9 mouse cellular contexts compared by ENCODE assay signal in genomic region chr7:37338067-37338501, GRCm38 (mm10).
DNase-seq lines count a peak whose midpoint lies in the region; ATAC-seq and TF ChIP-seq lines count a peak whose summit lies in the region.
"Had no signal": no experiment of that assay in that cellular context is flagged by ENCODE, and none has a peak within 500 bp of the region (broad histone marks: within the 10 kb centered on the region; RNA-seq: fewer than 3 reads in every experiment).

No protein-coding gene starts in this region.

- H3K4me3 ChIP-seq in midbrain, embryonic 10.5 days = no peak overlapping the region
- no peak overlapping the region for H3K4me3 ChIP-seq in midbrain, embryonic 13.5 days (replicated peaks)
- H3K4me3 ChIP-seq in embryonic fibroblast, embryonic 13.5 days (ENCODE audit: insufficient read depth, low read length) = peak overlapping the region; percentile 2; the same call in 1 of the 2 replicates
- H3K4me3 ChIP-seq in hindbrain, embryonic 16.5 days (ENCODE audit: low read length) = no peak overlapping the region
- no peak overlapping the region for H3K4me3 ChIP-seq in neural tube, embryonic 15.5 days (replicated peaks)

- no peak for TF ChIP-seq CTCF in embryonic fibroblast, embryonic 13.5 days (IDR thresholded peaks at IDR 0.05; ENCODE audit: borderline replicate concordance, insufficient read depth, low read length)

- peaks cover 56% of the 10 kb centered on the region for H3K4me1 ChIP-seq in midbrain, embryonic 10.5 days
- peaks cover 48% of the 10 kb centered on the region for H3K4me1 ChIP-seq in midbrain, embryonic 13.5 days (replicated peaks)
- H3K4me1 ChIP-seq in embryonic fibroblast, embryonic 13.5 days (ENCODE audit: control insufficient read depth, insufficient read depth, low read length) = peaks cover 10% of the 10 kb centered on the region
- H3K4me1 ChIP-seq in hindbrain, embryonic 16.5 days (ENCODE audit: control insufficient read depth, insufficient read depth, low read depth, low read length) = peaks cover 39% of the 10 kb centered on the region
- H3K4me1 ChIP-seq in neural tube, embryonic 15.5 days = peaks cover 58% of the 10 kb centered on the region

- peaks cover 75% of the 10 kb centered on the region for H3K27me3 ChIP-seq in midbrain, embryonic 10.5 days (ENCODE audit: low read depth, poor library complexity, severe bottlenecking)
- H3K27me3 ChIP-seq in midbrain, embryonic 13.5 days = peaks cover 21% of the 10 kb centered on the region
- no peaks in the 10 kb centered on the region for H3K27me3 ChIP-seq in hindbrain, embryonic 16.5 days (replicated peaks; ENCODE audit: control insufficient read depth, insufficient read depth, low read length)
- H3K27me3 ChIP-seq in neural tube, embryonic 15.5 days (replicated peaks) = no peaks in the 10 kb centered on the region

- WGBS in midbrain, embryonic 10.5 days = 59% methylated on average over 11 of the region's 11 CpGs
- WGBS in midbrain, embryonic 13.5 days = 20% methylated on average over 11 of the region's 11 CpGs
- 20% methylated on average over 11 of the region's 11 CpGs for WGBS in hindbrain, embryonic 16.5 days
- 5% methylated on average over 11 of the region's 11 CpGs for WGBS in neural tube, embryonic 15.5 days

- ATAC-seq in midbrain, embryonic 13.5 days = no peak
- ATAC-seq in hindbrain, embryonic 16.5 days = no peak
- 0 out of 2 replicates have a peak, but pooled peaks have one; percentile 26 for ATAC-seq in neural tube, embryonic 15.5 days (ENCODE audit: low FRiP score)

- DNase-seq in midbrain, embryonic 10.5 days (ENCODE audit: low spot score) = no peak
- DNase-seq in left cerebral cortex, adult 8-10 months (ENCODE audit: low spot score in 2 of 2) = no peak
- DNase-seq in urinary bladder, adult 18-20 months (ENCODE audit: low spot score in 2 of 2) = no peak
- DNase-seq: gastrocnemius, postnatal 25 days; lung, postnatal 10 days had no signal

- H3K4me2 ChIP-seq in midbrain, embryonic 13.5 days (replicated peaks) = no peak overlapping the region
- H3K4me2 ChIP-seq in hindbrain, embryonic 16.5 days (ENCODE audit: low read length) = peak overlapping the region; percentile 18
- peak overlapping the region; percentile 68 for H3K4me2 ChIP-seq in neural tube, embryonic 15.5 days

- no peaks in the 10 kb centered on the region for H3K36me3 ChIP-seq in midbrain, embryonic 10.5 days
- H3K36me3 ChIP-seq in midbrain, embryonic 13.5 days = no peaks in the 10 kb centered on the region
- no peaks in the 10 kb centered on the region for H3K36me3 ChIP-seq in hindbrain, embryonic 16.5 days (ENCODE audit: control insufficient read depth, insufficient read depth, low read length)
- no peaks in the 10 kb centered on the region for H3K36me3 ChIP-seq in neural tube, embryonic 15.5 days

- H3K9me3 ChIP-seq in midbrain, embryonic 10.5 days (replicated peaks) = no peaks in the 10 kb centered on the region
- no peaks in the 10 kb centered on the region for H3K9me3 ChIP-seq in midbrain, embryonic 13.5 days
- H3K9me3 ChIP-seq in hindbrain, embryonic 16.5 days (ENCODE audit: control insufficient read depth, low read length) = no peaks in the 10 kb centered on the region
- H3K9me3 ChIP-seq in neural tube, embryonic 15.5 days (replicated peaks) = no peaks in the 10 kb centered on the region

- H3K27ac ChIP-seq in midbrain, embryonic 10.5 days (replicated peaks) = peak overlapping the region; percentile 67
- H3K27ac ChIP-seq in midbrain, embryonic 13.5 days = no peak overlapping the region
- peak overlapping the region; percentile 3; the same call in 1 of the 2 replicates for H3K27ac ChIP-seq in embryonic fibroblast, embryonic 13.5 days (ENCODE audit: insufficient read depth, low read length)
- H3K27ac ChIP-seq in hindbrain, embryonic 16.5 days (ENCODE audit: low read depth, low read length) = peak overlapping the region; percentile 79
- H3K27ac ChIP-seq in neural tube, embryonic 15.5 days (replicated peaks) = peak overlapping the region; percentile 82

- TF ChIP-seq POLR2A in embryonic fibroblast, embryonic 13.5 days (IDR thresholded peaks at IDR 0.05; ENCODE audit: low read depth, low read length) = no peak

- no peak overlapping the region for H3K9ac ChIP-seq in midbrain, embryonic 13.5 days (replicated peaks)
- H3K9ac ChIP-seq in hindbrain, embryonic 16.5 days (ENCODE audit: low read depth, low read length) = peak overlapping the region; percentile 11
- H3K9ac ChIP-seq in neural tube, embryonic 15.5 days (replicated peaks) = no peak overlapping the region
